Mouse (Mus musculus): ENCODE measurements at regions not wholly inside any gene's neighbourhood (a gene's known extent, or its start where the extent isn't known, plus 50 kb on each side); places are given as distances from the start of the nearest gene placed in this dataset.
A peak's percentile ranks its signal among the peaks of the same experiment; 100 is the strongest.

- Histone ChIP-seq H3K9me3 (ENCODE audit: control insufficient read depth, low read length) (no peaks in the 10 kb centered on the region), H3K36me3 (ENCODE audit: control insufficient read depth, insufficient read depth, low read length) (no peaks in the 10 kb centered on the region), H3K4me2 (replicated peaks; ENCODE audit: low read depth, low read length, severe bottlenecking) (no peak overlapping the region), H3K4me3 (replicated peaks; ENCODE audit: low read length) (no peak overlapping the region), H3K4me1 (ENCODE audit: control insufficient read depth, insufficient read depth, low read length) (no peaks in the 10 kb centered on the region), H3K27ac (replicated peaks; ENCODE audit: low read depth, low read length) (no peak overlapping the region), H3K9ac (ENCODE audit: low read depth, low read length, severe bottlenecking) (no peak overlapping the region), H3K27me3 (ENCODE audit: control insufficient read depth, insufficient read depth, low read length) (no peaks in the 10 kb centered on the region)
- TF ChIP-seq POLR2A (IDR thresholded peaks at IDR 0.05; ENCODE audit: borderline replicate concordance, extremely low read depth, insufficient read depth, insufficient read length): no peak
- WGBS: 69% methylated on average over 1 of the region's 1 CpGs
- DNase-seq (ENCODE audit: low spot score) (no peak), ATAC-seq (ENCODE audit: low FRiP score, low read depth) (no peak)
Observed at GRCm38 (mm10) chr1:99679980-99680379, 92.6 kb upstream of the Cntnap5b start.

GRCm38 (mm10) chr1:99697089-99697488, 75.5 kb upstream of the Cntnap5b start:
- ATAC-seq (ENCODE audit: low FRiP score, low read depth): no peak
- no peak overlapping the region for H3K4me2 ChIP-seq (replicated peaks; ENCODE audit: low read depth, low read length, severe bottlenecking)
- no peak overlapping the region for H3K9ac ChIP-seq (ENCODE audit: low read depth, low read length, severe bottlenecking)
- H3K36me3 ChIP-seq (ENCODE audit: control insufficient read depth, insufficient read depth, low read length): no peaks in the 10 kb centered on the region
- no peaks in the 10 kb centered on the region for H3K27me3 ChIP-seq (ENCODE audit: control insufficient read depth, insufficient read depth, low read length)
- no peak overlapping the region for H3K4me3 ChIP-seq (replicated peaks; ENCODE audit: low read length)
- no peaks in the 10 kb centered on the region for H3K9me3 ChIP-seq (ENCODE audit: control insufficient read depth, low read length)
- H3K27ac ChIP-seq (replicated peaks; ENCODE audit: low read depth, low read length): no peak overlapping the region
- DNase-seq (ENCODE audit: low spot score): no peak
- H3K4me1 ChIP-seq (ENCODE audit: control insufficient read depth, insufficient read depth, low read length): no peaks in the 10 kb centered on the region
- WGBS: 74% methylated on average over 3 of the region's 3 CpGs
- TF ChIP-seq POLR2A (IDR thresholded peaks at IDR 0.05; ENCODE audit: borderline replicate concordance, extremely low read depth, insufficient read depth, insufficient read length): no peak

GRCm38 (mm10) chr1:99714912-99715311, 57.7 kb upstream of the Cntnap5b start:
- H3K36me3 ChIP-seq (ENCODE audit: control insufficient read depth, insufficient read depth, low read length): no peaks in the 10 kb centered on the region
- no peaks in the 10 kb centered on the region for H3K4me1 ChIP-seq (ENCODE audit: control insufficient read depth, insufficient read depth, low read length)
- no peaks in the 10 kb centered on the region for H3K27me3 ChIP-seq (ENCODE audit: control insufficient read depth, insufficient read depth, low read length)
- DNase-seq (ENCODE audit: low spot score): peak; percentile 10
- H3K4me3 ChIP-seq (replicated peaks; ENCODE audit: low read length): no peak overlapping the region
- no peak overlapping the region for H3K9ac ChIP-seq (ENCODE audit: low read depth, low read length, severe bottlenecking)
- TF ChIP-seq POLR2A (IDR thresholded peaks at IDR 0.05; ENCODE audit: borderline replicate concordance, extremely low read depth, insufficient read depth, insufficient read length): no peak
- no peak for ATAC-seq (ENCODE audit: low FRiP score, low read depth)
- no peaks in the 10 kb centered on the region for H3K9me3 ChIP-seq (ENCODE audit: control insufficient read depth, low read length)
- H3K27ac ChIP-seq (replicated peaks; ENCODE audit: low read depth, low read length): no peak overlapping the region
- WGBS: 71% methylated on average over 2 of the region's 2 CpGs
- no peak overlapping the region for H3K4me2 ChIP-seq (replicated peaks; ENCODE audit: low read depth, low read length, severe bottlenecking)

- Histone ChIP-seq H3K27ac (replicated peaks; ENCODE audit: low read depth, low read length) (no peak overlapping the region), H3K27me3 (ENCODE audit: control insufficient read depth, insufficient read depth, low read length) (no peaks in the 10 kb centered on the region), H3K4me3 (replicated peaks; ENCODE audit: low read length) (no peak overlapping the region), H3K36me3 (ENCODE audit: control insufficient read depth, insufficient read depth, low read length) (no peaks in the 10 kb centered on the region), H3K9ac (ENCODE audit: low read depth, low read length, severe bottlenecking) (no peak overlapping the region), H3K4me2 (replicated peaks; ENCODE audit: low read depth, low read length, severe bottlenecking) (no peak overlapping the region), H3K9me3 (ENCODE audit: control insufficient read depth, low read length) (no peaks in the 10 kb centered on the region), H3K4me1 (ENCODE audit: control insufficient read depth, insufficient read depth, low read length) (no peaks in the 10 kb centered on the region)
- DNase-seq (ENCODE audit: low spot score) (no peak), ATAC-seq (ENCODE audit: low FRiP score, low read depth) (no peak)
- TF ChIP-seq POLR2A (IDR thresholded peaks at IDR 0.05; ENCODE audit: borderline replicate concordance, extremely low read depth, insufficient read depth, insufficient read length): no peak
Observed at GRCm38 (mm10) chr1:99716266-99716665, 56.3 kb upstream of the Cntnap5b start.

All from limb, embryonic 14.5 days (tissue).